Mouse (Mus musculus): Measurements from ENCODE around the gene Nphs2.
"Not testable (repeated sequence)": the region's sequence is repeated elsewhere in the genome, so short reads cannot be mapped to it uniquely, and the experiment has no call there.

- not testable (repeated sequence) for TF ChIP-seq CTCF, EP300 (IDR thresholded peaks at IDR 0.05)
These were observed 21.3 kb upstream of the Nphs2 start for GRCm38 (mm10) chr1:156289222-156289587.

Data from lung, postnatal 0 days (tissue).